Mouse (Mus musculus) spleen, embryonic (tissue): ENCODE measurements at regions not wholly inside any gene's neighbourhood (a gene's known extent, or its start where the extent isn't known, plus 50 kb on each side); places are given as distances from the start of the nearest gene placed in this dataset.

Source experiments
- CTCF ChIA-PET: fragments of 350-600 bp; sonication (Branson Sonifier 250); formaldehyde crosslinking; loops from one replicate; lab custom pipeline; 2022; lab: Charles Lee

DNA sequence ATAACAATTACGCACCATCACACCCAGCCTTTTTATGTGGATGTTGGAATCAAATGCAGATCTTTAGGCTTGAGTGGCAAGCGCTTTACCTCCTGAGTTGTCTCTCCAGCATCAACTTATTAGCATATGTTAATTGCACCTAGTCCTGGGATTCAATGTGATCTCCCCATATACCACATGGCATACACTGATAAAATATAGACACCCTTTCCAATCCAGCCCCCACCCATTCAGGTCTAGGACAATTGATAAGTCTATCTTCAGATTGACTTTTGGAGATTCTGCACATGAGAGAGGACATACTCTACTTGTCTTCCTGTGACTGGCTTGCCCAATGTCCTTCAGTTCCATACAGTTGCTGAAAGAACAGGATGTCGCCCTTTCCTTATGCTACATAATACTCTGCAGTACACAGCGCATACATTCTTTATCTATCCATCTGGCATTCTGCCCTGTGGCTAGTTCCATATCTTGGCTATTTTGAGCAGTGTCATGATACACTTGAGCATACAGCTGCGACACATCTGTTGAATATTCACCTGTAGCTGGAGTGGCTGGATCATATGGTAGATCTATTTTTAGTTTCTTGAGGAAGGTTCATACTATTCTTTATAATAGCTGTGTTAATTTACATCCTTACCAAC lies 120.3 kb downstream of the Gsdmc2 start:
- CTCF ChIA-PET: no interaction called here

DNA sequence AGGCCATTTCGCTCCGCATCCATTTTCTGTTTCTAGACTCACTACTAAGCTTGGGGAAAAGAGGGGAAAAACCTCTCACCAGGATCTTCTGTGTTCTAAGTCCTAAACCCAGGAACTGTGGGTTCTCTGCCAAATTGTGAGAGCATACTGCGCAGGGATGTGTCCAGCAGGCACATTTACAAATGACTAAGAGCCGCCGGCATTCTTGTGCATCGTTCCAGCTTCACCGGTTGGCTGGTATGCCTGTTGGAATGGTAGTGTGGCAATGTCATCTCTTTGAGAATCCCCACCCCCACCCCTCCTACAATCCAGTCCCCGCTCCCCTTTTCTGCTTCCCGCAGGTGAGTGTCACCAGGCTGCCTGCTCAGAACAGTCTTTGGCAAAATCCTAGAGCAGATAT lies 122.0 kb downstream of the Gsdmc2 start:
- CTCF ChIA-PET: interaction anchor here (0.6 kb wide), 1 partner anchor 1778 kb away, joined by 7 read pairs; no protein-coding TSS in a partner anchor

DNA sequence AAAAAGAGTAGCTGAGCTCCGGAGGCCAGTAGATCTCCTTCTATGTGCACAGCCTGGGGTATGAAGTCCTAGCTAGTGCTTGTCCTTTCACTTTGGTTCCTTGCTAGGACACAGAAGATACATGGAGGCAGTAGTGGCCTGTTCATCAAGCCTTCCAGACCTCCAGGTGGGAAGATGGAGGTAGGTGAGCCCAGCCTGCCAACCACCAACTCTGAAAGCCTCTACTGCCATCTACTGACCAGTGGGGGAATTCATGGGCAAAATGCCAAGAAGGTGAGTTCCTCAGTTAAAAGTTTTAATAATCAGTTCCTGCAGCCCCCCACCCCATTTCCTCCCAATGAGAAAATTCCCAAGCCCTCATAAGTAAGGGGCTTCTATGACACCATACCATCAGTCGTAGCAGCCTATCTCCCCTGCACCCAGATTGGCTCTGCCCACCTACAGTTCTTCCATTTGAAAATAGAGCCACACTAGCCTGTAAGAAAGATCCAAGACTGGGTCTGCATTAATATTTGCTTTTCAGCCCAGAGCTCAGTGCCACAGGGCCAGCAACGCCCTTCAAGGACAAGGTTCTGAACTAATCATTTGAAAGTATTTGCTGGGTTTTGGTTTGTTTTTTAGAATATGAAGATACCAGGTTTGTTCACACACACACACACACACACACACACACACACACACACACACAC lies 123.2 kb downstream of the Gsdmc2 start:
- CTCF ChIA-PET: no interaction called here

GRCm38 (mm10) chr15:63717812-63718211 lies 127.2 kb downstream of the Gsdmc2 start:
- CTCF ChIA-PET: no interaction called here

- CTCF ChIA-PET: interaction anchor here (0.5 to 0.6 kb wide), 2 partner anchors 27 to 46 kb away, joined by 4 to 8 read pairs; no protein-coding TSS in a partner anchor
Measured at GRCm38 (mm10) chr15:63713697-63714096, 131.3 kb downstream of the Gsdmc2 start.

GRCm38 (mm10) chr15:63710381-63710780 lies 134.6 kb downstream of the Gsdmc2 start:
- CTCF ChIA-PET: no interaction called here

DNA sequence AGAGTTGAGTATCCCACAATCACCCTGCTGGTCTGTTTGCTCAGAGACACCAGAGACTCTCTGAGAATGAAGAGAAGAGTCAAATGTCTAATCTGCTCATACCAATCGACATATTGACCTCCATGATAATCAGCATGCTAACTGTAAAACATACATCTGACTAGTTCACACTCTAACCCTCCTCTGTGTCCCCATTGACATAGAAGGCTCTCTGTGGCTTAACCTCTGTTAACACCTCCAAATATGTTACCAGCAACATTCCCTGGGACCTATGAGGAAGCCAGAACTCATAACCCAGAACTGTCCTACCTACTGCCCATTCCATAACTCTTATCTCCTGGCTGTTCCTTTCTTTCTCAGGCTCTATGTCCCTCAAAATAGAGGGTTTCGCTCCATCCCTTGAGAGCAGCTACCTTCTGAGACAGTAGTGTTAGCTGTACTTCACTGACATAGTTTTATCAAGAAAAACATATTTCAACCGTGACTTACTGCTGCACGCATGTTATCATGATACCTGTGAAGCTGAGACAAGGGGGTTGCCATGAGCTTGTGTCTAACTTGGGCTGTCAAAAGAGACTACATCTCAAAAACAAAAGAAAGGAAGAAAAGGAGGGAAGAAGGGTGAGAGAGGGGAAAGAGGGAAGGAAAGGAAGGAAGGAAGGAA lies 135.6 kb downstream of the Gsdmc2 start:
- CTCF ChIA-PET: no interaction called here

GRCm38 (mm10) chr15:63704636-63705035 lies 140.3 kb downstream of the Gsdmc2 start:
- CTCF ChIA-PET: no interaction called here

DNA sequence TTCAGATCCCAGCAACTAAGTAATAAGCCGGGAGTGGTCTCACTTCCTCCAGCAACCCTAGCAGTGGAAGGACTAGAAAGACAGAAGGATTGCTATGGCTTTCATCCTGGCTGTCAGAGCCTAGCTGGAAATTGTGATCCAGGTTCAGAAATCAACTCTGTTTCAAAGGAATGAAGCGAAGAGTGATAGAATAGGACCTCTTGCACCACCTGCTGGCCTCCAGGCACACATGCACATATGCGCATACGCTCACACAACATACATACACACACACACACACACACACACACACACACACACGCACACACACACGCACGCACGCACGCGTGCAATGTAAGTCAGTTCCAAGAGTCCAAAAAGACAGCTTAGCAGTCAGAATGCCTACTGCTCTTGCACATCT lies 147.1 kb downstream of the Gsdmc2 start:
- CTCF ChIA-PET: interaction anchor here (0.7 kb wide), 1 partner anchor 1992 kb away, joined by 3 read pairs; no protein-coding TSS in a partner anchor

DNA sequence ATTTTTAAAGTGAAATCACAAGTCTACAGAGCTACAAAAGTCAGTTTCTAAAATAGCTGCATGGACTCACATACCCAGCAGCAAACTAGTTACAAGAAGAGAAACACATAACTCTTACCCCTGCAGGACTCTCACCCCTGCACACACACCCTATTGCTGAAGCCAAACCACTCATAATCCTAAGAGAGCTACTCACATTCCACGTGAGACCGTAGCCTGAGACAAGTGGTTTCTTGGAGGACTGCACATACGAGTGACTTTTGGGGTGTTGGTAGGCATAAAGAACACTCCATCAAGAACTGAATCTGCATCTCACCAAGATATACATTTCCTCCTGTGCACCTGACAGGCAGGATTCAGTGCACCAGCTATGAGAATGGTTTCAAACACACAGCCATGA lies 150.8 kb downstream of the Gsdmc2 start:
- CTCF ChIA-PET: no interaction called here

GRCm38 (mm10) chr15:63693561-63693960 lies 151.4 kb downstream of the Gsdmc2 start:
- CTCF ChIA-PET: no interaction called here

DNA sequence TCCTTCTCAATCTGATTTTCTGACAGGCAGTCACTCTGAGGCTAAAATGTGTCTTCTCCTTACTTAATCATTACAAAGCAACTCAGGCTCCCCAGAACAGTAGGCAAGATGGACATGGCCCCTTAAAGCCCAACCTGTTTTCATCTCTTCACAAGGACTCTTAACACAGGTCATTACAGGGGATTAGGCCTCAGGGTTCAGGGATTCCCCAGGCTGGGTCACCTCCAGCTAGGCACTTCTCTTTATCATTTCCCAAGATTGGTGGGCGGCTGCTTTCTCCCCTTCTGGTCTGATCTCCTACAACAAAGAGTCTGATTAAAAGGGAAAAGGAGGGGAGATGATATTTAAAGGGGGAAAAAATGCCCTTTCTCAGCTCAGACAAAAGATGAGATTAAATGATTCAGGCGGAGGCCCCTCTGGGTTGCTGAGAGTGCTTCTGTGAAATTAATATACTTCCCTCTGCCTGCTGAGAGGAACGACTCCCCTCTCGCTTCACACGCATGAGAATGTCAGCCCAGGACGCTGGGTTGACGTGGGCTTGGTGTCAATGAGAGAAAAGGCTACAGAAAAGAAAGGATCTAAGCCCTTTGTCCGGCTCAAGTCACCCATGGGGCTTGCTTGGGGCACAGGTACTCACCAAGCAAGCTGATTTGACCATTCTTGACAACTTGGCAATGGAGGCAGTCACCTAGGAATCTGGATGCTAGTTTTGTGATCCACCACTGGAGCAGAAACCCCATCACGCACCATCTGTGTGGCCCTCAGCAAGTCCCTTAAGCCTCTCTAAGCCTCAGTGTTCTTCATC lies 152.3 kb downstream of the Gsdmc2 start:
- CTCF ChIA-PET: no interaction called here

- CTCF ChIA-PET: no interaction called here
Measured at GRCm38 (mm10) chr15:63689788-63690575, 155.0 kb downstream of the Gsdmc2 start.

DNA sequence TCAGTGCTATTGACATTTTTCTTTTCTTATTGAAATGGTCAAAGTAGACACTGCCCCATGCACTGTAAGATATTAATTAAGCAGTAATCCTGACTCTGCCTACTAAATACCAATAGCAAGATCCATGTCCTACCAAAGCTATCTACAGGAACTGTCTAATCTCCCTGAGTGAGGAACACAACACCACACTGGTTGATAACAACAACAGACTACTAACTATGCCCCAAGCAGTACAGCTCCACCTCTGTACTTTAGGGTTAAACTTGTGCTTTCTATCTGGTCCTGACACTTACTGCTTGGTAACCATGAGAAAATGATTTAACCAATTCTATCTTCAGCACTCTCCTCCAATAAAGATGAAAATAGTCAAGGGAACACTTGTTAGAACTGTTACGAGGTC lies 157.1 kb downstream of the Gsdmc2 start:
- CTCF ChIA-PET: no interaction called here

DNA sequence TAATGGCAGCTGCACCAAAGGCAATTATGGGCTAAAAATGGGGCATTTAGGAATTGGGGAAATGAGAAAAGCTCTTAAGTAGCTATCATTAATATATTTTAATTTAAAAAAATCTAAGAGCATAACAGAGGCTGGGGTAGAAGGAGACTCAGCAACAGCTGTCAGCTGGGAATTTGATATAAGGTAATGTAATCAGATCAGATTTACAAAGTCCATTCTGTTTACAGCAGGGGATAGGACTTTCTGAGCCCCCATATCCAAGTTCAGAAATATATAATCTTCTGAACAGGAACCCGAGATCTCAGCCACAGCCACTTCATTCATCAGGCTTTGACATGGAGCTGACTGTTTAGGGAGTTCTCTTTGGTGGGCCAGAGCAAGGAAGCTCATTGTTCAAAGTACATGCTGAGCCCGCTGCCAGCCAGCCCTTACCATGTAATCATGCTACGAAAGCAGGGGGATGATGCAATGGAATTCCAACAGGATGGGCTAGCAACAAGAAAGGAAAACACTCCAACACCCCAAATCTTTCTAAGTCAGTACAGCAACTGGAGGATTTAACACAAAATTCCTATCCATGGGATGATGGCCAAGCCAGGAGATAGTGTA lies 157.9 kb downstream of the Gsdmc2 start:
- CTCF ChIA-PET: no interaction called here

DNA sequence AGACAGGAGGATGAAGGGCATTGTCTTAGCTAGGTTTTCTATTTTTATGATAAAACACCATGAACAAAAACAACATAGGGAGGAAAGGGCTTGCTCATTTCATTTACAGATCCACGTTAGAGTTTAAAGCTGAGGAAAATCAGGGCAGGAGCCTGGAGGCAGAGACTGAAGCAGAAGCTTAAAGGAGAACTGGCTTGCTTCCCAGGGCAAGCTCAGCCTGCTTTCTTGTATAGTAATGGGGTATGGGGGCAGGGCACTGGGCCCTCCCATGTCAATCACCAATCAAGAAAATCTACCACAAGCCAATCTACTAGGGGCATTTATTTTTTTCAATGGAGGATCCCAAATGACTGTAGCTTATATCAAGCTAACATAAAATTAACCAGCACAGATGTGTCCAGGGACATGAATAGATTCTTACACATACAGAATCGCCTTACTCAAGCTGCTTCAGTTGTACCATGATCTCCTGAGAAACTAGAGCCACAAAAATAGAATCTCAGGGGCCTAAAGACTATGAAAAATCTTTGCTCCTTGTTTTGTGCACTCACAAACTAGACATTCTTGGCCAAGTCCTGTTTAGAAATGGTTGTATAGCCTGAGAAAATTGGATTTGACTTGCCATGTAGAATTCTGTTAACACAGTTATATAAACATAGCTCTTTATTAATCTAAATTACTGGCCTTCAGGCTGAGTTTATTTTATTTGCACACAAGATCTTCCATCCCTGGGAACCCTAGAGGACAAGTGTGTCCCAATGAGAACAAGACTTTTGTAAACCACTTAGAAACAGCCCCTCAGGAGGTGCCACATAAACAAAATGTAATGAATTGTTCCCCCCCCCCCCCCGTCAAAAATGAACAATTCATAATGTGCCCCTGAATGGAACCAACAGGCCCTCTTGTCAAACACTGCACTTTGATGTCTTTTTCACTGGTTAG lies 164.7 kb downstream of the Gsdmc2 start:
- CTCF ChIA-PET: no interaction called here

GRCm38 (mm10) chr15:63678921-63679320 lies 166.1 kb downstream of the Gsdmc2 start:
- CTCF ChIA-PET: no interaction called here

GRCm38 (mm10) chr15:63675491-63676036 lies 169.4 kb downstream of the Gsdmc2 start:
- CTCF ChIA-PET: no interaction called here

- CTCF ChIA-PET: no interaction called here
Measured at GRCm38 (mm10) chr15:63674404-63674803, 170.6 kb downstream of the Gsdmc2 start.
